Mouse (Mus musculus) layer of hippocampus, adult 9-11 months (tissue): ENCODE data around the gene Spata45.
A peak's percentile ranks its signal among the peaks of the same experiment; 100 is the strongest.

Experiments used
- DNase-seq: peaks from one replicate; pipeline ENCODE4 v3.0.0; 2022

Gene Spata45

DNA sequence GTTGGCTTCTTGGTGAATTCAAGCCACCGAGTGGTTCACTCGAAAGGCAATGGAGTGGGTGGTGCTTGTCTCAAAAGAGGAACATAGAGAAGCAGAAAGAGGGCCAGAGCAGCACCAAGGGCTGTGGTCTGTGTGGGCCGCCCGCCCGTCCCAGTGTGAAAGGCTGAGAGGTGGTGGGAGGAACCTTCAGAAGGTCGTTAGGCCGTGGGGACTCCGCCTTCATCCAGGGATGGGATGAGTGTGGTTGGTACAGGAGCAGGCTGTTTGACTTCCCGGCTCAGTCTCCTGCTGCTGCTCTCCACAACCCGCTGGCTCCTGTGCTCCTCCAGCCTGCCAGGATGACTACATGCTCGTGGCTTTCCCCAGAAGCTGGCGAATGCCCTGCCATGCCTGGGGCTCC is 49.2 kb downstream of the Spata45 start:
- DNase-seq, result peak; percentile 52

DNA sequence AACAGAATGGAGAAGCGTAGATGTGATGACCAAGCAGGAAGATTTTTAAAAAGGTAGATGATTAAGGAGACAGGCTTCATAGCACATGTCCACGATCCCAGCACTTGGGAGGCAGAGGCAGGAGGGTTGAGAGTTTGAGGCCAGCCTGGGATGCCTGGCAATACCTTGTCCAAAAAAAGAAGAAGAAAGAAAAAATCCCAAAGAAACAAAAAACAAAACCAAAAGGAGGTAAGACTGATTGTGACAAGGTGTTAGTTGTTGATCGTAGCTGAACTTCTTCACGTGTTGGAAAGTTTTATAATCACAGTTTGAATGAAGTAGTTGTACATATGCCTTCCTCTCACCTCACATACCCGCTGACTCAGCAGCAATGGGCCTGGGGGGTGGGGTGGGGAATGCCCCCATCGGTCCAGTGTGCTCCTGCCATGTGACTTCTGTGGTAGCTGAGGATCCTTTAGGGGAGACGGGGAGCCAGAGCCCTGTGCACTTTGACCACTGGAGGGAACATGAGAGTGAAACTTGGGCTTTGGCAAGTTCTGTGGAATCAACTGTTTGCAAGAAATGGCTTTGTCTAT is 50.0 kb downstream of the Spata45 start:
- peak; percentile 38 for DNase-seq

DNA sequence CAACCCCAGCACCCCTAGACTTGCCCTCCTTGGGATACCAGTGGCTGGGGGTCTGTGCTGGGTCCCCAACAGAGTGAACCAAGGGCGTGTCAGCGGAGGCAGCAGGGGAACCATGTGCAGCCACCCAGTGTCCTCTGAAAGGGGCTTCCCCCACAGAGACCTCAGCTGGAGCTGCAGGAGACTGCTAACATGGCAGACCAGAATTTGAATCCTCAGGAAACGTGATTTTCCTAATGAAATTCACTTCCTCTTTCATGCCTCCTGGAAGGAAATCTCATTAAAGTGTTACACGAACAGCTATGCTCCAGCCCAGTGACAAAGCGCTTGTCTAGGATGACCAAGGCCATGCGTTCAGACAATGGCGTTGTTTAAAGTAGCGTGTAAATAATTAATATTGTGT is 50.5 kb downstream of the Spata45 start:
- no peak for DNase-seq

DNA sequence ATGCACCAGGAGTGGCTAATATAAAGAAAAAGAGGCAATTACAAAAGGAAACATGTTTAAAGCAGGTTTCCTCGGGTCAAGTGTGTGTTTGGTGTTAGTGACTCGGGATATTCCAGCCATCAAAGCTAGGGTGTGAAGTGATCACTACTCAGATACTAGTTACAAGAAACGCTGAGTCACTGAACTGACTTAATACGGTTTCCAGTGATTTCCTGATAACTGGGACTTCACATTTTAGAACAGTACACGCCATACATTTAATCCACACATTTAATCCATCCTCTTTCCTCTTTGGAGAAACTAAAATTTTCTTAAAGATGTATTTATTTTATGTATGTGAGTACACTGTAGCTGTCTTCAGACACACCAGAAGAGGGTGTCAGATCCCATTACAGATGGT is 51.5 kb downstream of the Spata45 start:
- DNase-seq, result no peak

DNA sequence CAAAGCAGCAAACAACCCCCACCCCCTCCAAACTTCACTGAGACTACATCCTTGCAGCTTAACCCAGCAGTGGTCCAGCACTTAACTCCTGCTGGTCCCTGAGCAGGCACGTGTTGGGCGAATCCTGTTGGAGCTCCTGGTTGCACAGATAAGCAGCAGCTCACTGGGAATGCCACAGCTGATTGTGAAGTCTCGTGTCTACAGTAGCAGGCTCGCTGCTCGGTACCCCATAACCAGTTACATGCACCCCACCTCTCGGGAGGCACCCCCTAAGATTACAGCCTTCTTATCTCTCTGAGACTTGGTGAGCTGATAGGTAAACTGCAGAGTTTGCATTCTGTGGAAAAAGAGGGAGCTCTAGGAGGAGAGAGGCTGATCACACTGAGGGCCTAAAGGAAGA is 52.9 kb downstream of the Spata45 start:
- no peak for DNase-seq

DNA sequence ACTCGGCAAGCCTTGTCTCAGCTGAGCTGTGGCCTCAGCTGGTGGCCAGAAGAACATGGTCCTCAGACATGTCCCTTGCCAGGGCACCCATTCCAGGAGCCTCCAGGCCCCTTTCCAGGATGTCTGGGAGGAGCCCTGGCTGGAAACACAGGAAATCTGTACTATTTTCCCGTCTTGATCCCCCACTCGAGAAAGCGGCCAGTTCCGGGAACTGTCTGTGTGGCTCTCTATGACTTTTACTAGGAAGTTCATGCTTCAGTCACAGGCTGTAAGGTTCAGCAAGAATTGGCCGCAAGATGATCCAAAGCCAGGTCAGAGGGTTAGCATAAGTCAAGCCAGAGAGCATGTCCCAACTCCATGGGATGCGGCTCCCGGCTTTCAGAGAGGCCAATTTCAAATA is 55.6 kb downstream of the Spata45 start:
- DNase-seq, result no peak
